Mouse (Mus musculus): ENCODE data around the gene Sf3b6. TPM values are rescaled to one million over a fixed set of nuclear protein-coding genes. Genes with fewer than 3 reads are reported as not detected.

Gene Sf3b6
- polyA plus RNA-seq, 1 experiment from 2014 or later = 367 TPM

DNA sequence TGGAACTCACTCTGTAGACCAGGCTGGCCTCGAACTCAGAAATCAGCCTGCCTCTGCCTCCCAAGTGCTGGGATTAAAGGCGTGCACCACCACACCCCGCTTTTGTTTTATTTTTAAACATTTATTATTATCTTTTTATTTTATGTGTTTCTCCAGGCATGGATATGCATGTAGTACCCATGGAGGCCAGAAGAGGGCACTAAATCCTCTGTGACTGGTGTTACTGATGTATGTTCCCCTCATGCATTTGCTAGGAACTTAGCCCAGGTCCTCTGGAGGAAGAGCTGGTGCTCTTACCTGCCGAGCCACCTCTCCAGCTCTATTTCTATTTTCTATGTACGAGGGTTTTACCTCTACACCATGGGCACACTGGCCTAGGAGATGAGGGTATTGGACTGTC is 38.8 kb downstream of the Sf3b6 start:
- Histone ChIP-seq H3K36me3 (ENCODE audit: control insufficient read depth, insufficient read depth, low read length) (peaks cover 10% of the 10 kb centered on the region; the same call in 1 of the 2 replicates), H3K4me3 (ENCODE audit: low read depth, low read length) (no peak overlapping the region), H3K4me1 (ENCODE audit: control insufficient read depth, insufficient read depth, low read length) (peaks cover 4% of the 10 kb centered on the region), H3K9me3 (ENCODE audit: control insufficient read depth, low read length) (no peaks in the 10 kb centered on the region), H3K27ac (ENCODE audit: low read depth, low read length) (no peak overlapping the region), H3K27me3 (ENCODE audit: control insufficient read depth, insufficient read depth, low read length) (no peaks in the 10 kb centered on the region), H3K9ac (ENCODE audit: low read length) (no peak overlapping the region), H3K4me2 (no peak overlapping the region)
- ATAC-seq (ENCODE audit: low FRiP score) (no peak), DNase-seq (ENCODE audit: low spot score, missing footprints) (no peak)
- WGBS = 95% methylated on average over 5 of the region's 5 CpGs

DNA sequence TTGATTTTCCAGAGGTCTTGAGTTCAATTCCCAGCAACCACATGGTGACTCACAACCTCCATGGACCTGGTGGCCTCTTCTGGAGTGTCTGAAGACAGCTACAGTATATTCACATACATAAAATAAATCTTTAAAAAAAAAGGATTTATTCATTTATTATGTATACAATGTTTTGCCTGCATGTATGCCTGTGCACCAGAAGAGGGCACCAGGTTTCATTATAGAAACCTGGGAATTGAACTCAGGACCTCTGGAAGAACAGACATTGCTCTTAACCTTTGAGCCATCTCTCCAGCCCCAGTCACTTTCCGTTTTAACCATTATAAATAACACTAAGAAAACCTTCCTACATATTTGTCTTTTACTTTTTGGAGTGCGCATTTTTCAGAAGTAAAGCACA is 39.5 kb downstream of the Sf3b6 start:
- Histone ChIP-seq H3K27ac (ENCODE audit: low read depth, low read length) (no peak overlapping the region), H3K9ac (ENCODE audit: low read length) (no peak overlapping the region), H3K36me3 (ENCODE audit: control insufficient read depth, insufficient read depth, low read length) (peaks cover 10% of the 10 kb centered on the region; the same call in 1 of the 2 replicates), H3K27me3 (ENCODE audit: control insufficient read depth, insufficient read depth, low read length) (no peaks in the 10 kb centered on the region), H3K4me2 (no peak overlapping the region), H3K9me3 (ENCODE audit: control insufficient read depth, low read length) (no peaks in the 10 kb centered on the region), H3K4me3 (ENCODE audit: low read depth, low read length) (no peak overlapping the region), H3K4me1 (ENCODE audit: control insufficient read depth, insufficient read depth, low read length) (peaks cover 4% of the 10 kb centered on the region)
- no peak for DNase-seq (ENCODE audit: low spot score, missing footprints)
- ATAC-seq (ENCODE audit: low FRiP score) = no peak
- WGBS = 98% methylated on average over 2 of the region's 2 CpGs

DNA sequence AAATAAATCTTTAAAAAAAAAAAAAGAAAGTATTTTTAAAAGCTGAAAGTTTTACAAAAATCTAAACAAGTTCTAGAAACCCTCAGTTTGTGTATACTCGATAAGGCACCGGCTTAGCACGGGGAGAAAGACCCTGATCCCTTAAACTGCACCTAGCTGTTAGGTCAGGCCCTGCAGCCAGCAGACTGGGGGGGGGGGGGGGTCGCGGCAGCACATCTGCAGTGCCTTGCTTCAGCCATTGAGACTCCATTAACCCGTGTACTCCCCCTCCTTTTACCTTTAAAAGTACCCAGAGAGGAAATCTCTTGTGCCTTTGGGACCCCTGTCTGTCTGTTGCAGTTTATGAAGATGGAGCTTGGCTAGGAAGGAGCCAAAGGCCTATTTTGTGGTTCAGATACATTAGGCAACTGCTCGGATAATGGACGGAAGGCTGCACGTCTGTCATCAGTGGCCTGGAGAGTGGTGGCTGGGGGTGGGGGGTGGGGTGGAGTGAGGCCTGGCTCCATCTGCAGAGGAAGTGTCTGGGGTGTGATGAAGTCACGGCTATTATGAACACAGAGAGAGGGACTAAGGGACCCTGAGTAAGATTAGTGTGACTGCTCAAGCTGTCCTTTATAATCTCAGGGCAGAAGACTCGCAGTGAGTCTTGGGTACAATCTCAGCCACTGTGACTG is 42.0 kb downstream of the Sf3b6 start:
- Histone ChIP-seq H3K36me3 (ENCODE audit: control insufficient read depth, insufficient read depth, low read length) (peaks cover 10% of the 10 kb centered on the region; the same call in 1 of the 2 replicates), H3K27me3 (ENCODE audit: control insufficient read depth, insufficient read depth, low read length) (no peaks in the 10 kb centered on the region), H3K27ac (ENCODE audit: low read depth, low read length) (no peak overlapping the region), H3K4me1 (ENCODE audit: control insufficient read depth, insufficient read depth, low read length) (peaks cover 4% of the 10 kb centered on the region), H3K9ac (ENCODE audit: low read length) (no peak overlapping the region), H3K4me3 (ENCODE audit: low read depth, low read length) (no peak overlapping the region), H3K9me3 (ENCODE audit: control insufficient read depth, low read length) (no peaks in the 10 kb centered on the region), H3K4me2 (no peak overlapping the region)
- peak; percentile 61 for ATAC-seq (ENCODE audit: low FRiP score)
- DNase-seq (ENCODE audit: low spot score, missing footprints) = no peak
- WGBS = 57% methylated on average over 11 of the region's 11 CpGs

DNA sequence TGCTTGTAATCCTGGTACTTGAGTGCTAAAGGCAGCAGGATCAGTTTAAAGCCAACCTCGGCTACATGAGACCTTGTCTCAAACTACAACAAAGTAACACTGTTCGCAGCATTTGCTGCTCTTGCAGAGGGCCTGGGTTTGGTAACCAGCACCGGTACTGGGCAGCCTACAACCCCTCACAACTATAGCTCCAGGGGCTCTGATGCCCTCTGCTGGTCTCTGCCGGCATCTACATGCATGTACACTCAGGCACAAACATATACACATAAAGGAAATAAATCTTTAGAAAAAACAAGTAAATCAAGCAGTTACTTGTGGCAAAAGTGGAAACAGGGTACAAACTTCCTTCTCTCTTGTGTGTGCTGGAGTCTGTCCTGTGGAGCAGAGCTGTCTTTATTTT is 45.3 kb downstream of the Sf3b6 start:
- Histone ChIP-seq H3K4me3 (ENCODE audit: low read depth, low read length) (no peak overlapping the region), H3K27me3 (ENCODE audit: control insufficient read depth, insufficient read depth, low read length) (no peaks in the 10 kb centered on the region), H3K36me3 (ENCODE audit: control insufficient read depth, insufficient read depth, low read length) (peaks cover 3% of the 10 kb centered on the region; the same call in 1 of the 2 replicates), H3K4me1 (ENCODE audit: control insufficient read depth, insufficient read depth, low read length) (peaks cover 4% of the 10 kb centered on the region), H3K4me2 (no peak overlapping the region), H3K27ac (ENCODE audit: low read depth, low read length) (no peak overlapping the region), H3K9me3 (ENCODE audit: control insufficient read depth, low read length) (no peaks in the 10 kb centered on the region), H3K9ac (ENCODE audit: low read length) (no peak overlapping the region)
- 92% methylated on average over 4 of the region's 4 CpGs for WGBS
- DNase-seq (ENCODE audit: low spot score, missing footprints) (peak; percentile 72), ATAC-seq (ENCODE audit: low FRiP score) (no peak)

DNA sequence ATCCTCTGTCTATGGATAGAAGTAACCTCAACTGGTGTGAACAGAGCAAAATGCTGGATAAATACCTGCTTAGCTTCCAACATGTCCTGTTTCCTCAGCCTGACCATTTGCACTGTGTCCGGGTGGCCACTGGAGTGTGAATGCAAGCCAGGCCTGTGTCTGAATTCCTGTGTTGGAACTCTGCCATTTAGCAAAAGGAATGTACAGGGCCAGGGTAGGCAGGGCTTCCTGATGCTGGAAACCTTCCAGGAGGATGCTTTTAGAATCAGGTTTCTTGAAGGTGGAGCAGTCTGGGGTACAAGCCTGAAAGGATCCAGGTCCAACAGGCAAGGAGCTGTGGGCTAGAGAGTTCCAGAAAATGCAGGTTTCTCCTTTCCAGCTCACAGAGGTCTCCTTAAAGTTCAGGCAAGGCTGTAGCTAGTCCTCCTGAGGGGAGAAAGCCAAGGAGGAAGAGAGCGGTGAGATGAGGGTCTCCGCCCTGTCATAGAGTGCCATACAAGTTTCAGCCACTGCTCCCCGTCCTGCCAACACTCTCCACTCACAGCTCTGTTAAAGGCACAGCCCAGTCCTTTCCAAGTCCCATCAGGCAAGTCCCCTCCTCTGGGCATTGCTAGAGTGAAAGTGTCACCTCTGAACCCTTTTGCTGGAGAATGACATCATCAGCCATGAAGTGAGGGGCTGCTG is 46.5 kb downstream of the Sf3b6 start:
- ATAC-seq (ENCODE audit: low FRiP score) (no peak), DNase-seq (ENCODE audit: low spot score, missing footprints) (peak; percentile 66)
- Histone ChIP-seq H3K27me3 (ENCODE audit: control insufficient read depth, insufficient read depth, low read length) (no peaks in the 10 kb centered on the region), H3K4me1 (ENCODE audit: control insufficient read depth, insufficient read depth, low read length) (peaks cover 4% of the 10 kb centered on the region), H3K36me3 (ENCODE audit: control insufficient read depth, insufficient read depth, low read length) (no peaks in the 10 kb centered on the region), H3K9ac (ENCODE audit: low read length) (no peak overlapping the region), H3K4me3 (ENCODE audit: low read depth, low read length) (no peak overlapping the region), H3K4me2 (no peak overlapping the region), H3K9me3 (ENCODE audit: control insufficient read depth, low read length) (no peaks in the 10 kb centered on the region), H3K27ac (ENCODE audit: low read depth, low read length) (no peak overlapping the region)
- 83% methylated on average over 4 of the region's 4 CpGs for WGBS

DNA sequence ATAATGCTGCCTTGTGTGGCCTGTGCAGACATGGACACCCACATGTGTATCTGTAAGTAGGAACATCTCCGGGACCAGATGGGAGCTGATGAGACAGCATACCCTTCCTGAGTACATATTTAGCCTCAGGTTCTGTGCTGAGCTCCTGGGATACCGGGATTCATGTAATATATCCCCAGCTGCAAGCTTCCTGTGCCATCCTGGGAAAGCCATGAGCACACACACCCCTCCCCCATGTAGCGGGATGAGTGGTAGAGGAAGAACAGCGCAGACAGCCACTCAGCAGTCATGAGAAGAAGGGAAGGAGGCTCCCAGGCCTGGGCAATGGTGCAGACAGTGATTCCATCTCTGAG is 47.0 kb downstream of the Sf3b6 start:
- H3K4me2 ChIP-seq = no peak overlapping the region
- no peaks in the 10 kb centered on the region for H3K27me3 ChIP-seq (ENCODE audit: control insufficient read depth, insufficient read depth, low read length)
- no peak overlapping the region for H3K9ac ChIP-seq (ENCODE audit: low read length)
- ATAC-seq (ENCODE audit: low FRiP score) (no peak), DNase-seq (ENCODE audit: low spot score, missing footprints) (peak; percentile 70)
- H3K36me3 ChIP-seq (ENCODE audit: control insufficient read depth, insufficient read depth, low read length) = no peaks in the 10 kb centered on the region
- H3K9me3 ChIP-seq (ENCODE audit: control insufficient read depth, low read length) = no peaks in the 10 kb centered on the region
- H3K4me3 ChIP-seq (ENCODE audit: low read depth, low read length) = no peak overlapping the region
- H3K4me1 ChIP-seq (ENCODE audit: control insufficient read depth, insufficient read depth, low read length) = peaks cover 4% of the 10 kb centered on the region
- WGBS = 85% methylated on average over 4 of the region's 4 CpGs
- no peak overlapping the region for H3K27ac ChIP-seq (ENCODE audit: low read depth, low read length)

DNA sequence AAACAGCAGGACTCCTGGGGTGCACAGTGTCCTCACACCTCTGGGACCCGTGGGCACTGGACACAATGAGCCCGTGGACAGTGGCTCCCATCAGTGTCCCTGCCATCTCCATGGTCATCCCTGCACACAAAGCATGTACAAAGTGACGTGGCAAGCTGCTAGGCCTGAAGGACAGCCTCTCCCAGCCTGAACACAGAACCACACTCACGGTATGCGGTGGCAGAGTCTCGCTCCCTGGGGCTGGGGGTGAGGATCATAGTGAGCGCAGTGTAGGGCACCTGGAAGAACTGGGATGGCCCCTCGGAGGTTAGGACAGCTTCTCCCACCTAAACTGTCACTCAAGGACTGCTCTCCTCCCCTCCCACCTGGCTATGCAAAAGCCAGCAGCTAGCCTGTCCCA is 51.6 kb downstream of the Sf3b6 start:
- Histone ChIP-seq H3K36me3 (ENCODE audit: control insufficient read depth, insufficient read depth, low read length) (no peaks in the 10 kb centered on the region), H3K4me3 (ENCODE audit: low read depth, low read length) (no peak overlapping the region)
- 82% methylated on average over 8 of the region's 8 CpGs for WGBS

DNA sequence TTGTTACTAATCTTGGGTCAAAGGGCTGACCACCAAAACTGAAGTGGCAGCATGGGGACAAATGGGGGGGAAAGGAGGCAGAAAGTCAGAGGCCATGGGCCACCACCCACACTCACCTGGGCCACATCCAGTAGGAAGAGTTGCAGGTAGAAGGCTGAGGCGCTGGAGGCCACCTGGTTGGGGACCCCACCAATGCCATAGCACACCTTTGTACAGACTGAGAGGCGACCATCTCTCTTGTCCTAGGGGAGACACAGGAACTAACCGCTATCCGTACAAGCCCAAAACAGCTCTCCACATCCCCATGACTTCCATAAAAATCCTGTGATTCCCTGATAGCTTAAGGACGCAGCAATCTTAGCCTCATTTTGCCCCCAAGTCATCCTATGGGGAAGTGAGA is 53.9 kb downstream of the Sf3b6 start:
- no peak overlapping the region for H3K4me2 ChIP-seq
- no peak overlapping the region for H3K4me3 ChIP-seq (ENCODE audit: low read depth, low read length)
- H3K36me3 ChIP-seq (ENCODE audit: control insufficient read depth, insufficient read depth, low read length) = no peaks in the 10 kb centered on the region
- DNase-seq (ENCODE audit: low spot score, missing footprints) (no peak), ATAC-seq (ENCODE audit: low FRiP score) (no peak)
- WGBS = 92% methylated on average over 5 of the region's 5 CpGs
- no peak overlapping the region for H3K9ac ChIP-seq (ENCODE audit: low read length)
- H3K9me3 ChIP-seq (ENCODE audit: control insufficient read depth, low read length) = no peaks in the 10 kb centered on the region
- H3K27ac ChIP-seq (ENCODE audit: low read depth, low read length) = no peak overlapping the region
- H3K27me3 ChIP-seq (ENCODE audit: control insufficient read depth, insufficient read depth, low read length) = no peaks in the 10 kb centered on the region
- H3K4me1 ChIP-seq (ENCODE audit: control insufficient read depth, insufficient read depth, low read length) = peaks cover 6% of the 10 kb centered on the region

More for the DNA sequence above, 51.6 kb downstream of the Sf3b6 start:
- DNase-seq (ENCODE audit: low spot score, missing footprints) (no peak), ATAC-seq (ENCODE audit: low FRiP score) (no peak)
- H3K27me3 ChIP-seq (ENCODE audit: control insufficient read depth, insufficient read depth, low read length) = no peaks in the 10 kb centered on the region
- H3K4me1 ChIP-seq (ENCODE audit: control insufficient read depth, insufficient read depth, low read length) = peaks cover 1% of the 10 kb centered on the region; the same call in 1 of the 2 replicates
- H3K9me3 ChIP-seq (ENCODE audit: control insufficient read depth, low read length) = no peaks in the 10 kb centered on the region
- H3K9ac ChIP-seq (ENCODE audit: low read length) = no peak overlapping the region
- H3K27ac ChIP-seq (ENCODE audit: low read depth, low read length) = no peak overlapping the region
- H3K4me2 ChIP-seq = no peak overlapping the region

DNA sequence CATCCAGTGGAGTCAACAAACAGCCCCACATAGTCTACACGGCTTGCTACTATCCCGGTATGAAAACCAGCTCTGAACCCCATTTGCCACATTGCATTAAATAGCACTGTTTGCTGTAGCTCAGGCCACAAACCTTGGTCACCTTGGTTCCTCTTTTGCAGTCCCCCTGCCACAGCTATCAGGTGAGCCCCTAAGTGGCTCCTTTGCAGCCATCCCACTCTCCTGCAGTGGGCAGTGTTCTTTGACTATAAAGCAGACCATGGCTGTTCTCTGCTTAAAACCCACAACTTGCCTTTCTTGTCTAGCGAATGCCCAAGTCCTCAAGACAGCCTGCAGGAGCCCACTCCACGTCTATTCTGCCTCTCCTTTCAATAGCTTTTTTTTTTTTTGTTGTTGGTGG is 54.9 kb downstream of the Sf3b6 start:
- DNase-seq (ENCODE audit: low spot score, missing footprints) (no peak), ATAC-seq (ENCODE audit: low FRiP score) (no peak)
- 62% methylated on average over 4 of the region's 4 CpGs for WGBS
- peaks cover 6% of the 10 kb centered on the region for H3K4me1 ChIP-seq (ENCODE audit: control insufficient read depth, insufficient read depth, low read length)
- no peak overlapping the region for H3K27ac ChIP-seq (ENCODE audit: low read depth, low read length)
- H3K4me3 ChIP-seq (ENCODE audit: low read depth, low read length) = no peak overlapping the region
- no peaks in the 10 kb centered on the region for H3K27me3 ChIP-seq (ENCODE audit: control insufficient read depth, insufficient read depth, low read length)
- H3K9me3 ChIP-seq (ENCODE audit: control insufficient read depth, low read length) = no peaks in the 10 kb centered on the region
- no peaks in the 10 kb centered on the region for H3K36me3 ChIP-seq (ENCODE audit: control insufficient read depth, insufficient read depth, low read length)
- no peak overlapping the region for H3K9ac ChIP-seq (ENCODE audit: low read length)
- H3K4me2 ChIP-seq = no peak overlapping the region

Data from midbrain, embryonic 11.5 days (tissue).